Mouse (Mus musculus): ENCODE measurements around the gene Olfr58.
"Not testable (repeated sequence)": the region's sequence is repeated elsewhere in the genome, so short reads cannot be mapped to it uniquely, and the experiment has no call there.

Gene Olfr58

GRCm38 (mm10) chr9:19779983-19780382 lies at the start of gene Olfr58:
TSS of gene Olfr58 (plus strand) at chr9:19780283.
- DNase-seq (ENCODE audit: low spot score) = no peak

DNA sequence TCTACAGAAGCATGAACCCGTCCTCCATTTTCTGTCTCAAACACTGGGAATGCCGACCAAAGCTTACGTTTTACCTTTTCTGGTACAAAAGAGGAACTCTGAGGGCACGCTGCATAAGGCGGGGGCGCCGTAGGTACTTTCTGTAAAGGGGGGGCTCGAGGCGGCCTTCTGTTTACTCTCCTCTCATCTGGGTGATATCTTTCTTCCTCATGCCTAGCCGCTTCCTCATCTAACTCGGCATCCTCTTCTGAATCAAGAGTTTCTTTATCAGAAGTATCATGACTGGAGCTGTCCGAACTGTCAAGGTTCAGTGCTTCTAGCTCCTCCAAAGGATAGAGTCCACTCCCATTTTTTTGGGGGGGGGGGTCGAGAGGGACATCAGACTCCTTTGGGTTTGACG lies 10.9 kb upstream of the Olfr58 start:
- no peak for DNase-seq (ENCODE audit: low spot score)

GRCm38 (mm10) chr9:19769701-19770100 lies 10.4 kb upstream of the Olfr58 start:
- no peak for DNase-seq (ENCODE audit: low spot score)

GRCm38 (mm10) chr9:19803000-19803399 lies 22.9 kb downstream of the Olfr58 start:
- no peak for DNase-seq (ENCODE audit: low spot score)

DNA sequence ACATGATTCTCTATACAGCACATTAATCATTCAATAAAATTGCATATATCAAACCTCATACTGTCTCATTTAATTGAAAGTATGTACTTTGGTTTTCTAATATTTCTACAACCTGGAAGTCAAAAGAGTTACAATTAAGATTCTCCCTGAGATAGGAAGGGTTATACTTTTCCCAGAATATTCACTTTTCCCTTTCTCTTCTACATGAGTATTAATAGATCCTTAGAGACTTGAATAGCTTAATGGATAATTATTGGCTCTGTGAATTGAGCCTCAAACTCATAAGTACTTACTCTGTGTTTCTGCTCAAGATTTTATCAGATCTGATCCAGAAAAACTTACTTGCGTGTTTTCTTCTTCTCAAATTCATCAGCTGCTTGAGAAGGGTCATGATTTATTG lies 24.5 kb downstream of the Olfr58 start, which contains the start of gene Olfr859:
TSS of gene Olfr859 (plus strand) at position 301 of the 400 bp plus-strand sequence.
- DNase-seq (ENCODE audit: low spot score) = not testable (repeated sequence)
